Mouse (Mus musculus): Measurements from ENCODE around the gene Baat. TPM values are rescaled to one million over a fixed set of nuclear protein-coding genes. Genes with fewer than 3 reads are reported as not detected.

Baat gene
- polyA plus RNA-seq (2021; fragmentation: Nextera tagmentation) = 0.18 TPM in 1 of 2 replicates, not detected in the other
- long read RNA-seq, experiment 1 = 0 reads
- long read RNA-seq, experiment 2 = 0 reads

DNA sequence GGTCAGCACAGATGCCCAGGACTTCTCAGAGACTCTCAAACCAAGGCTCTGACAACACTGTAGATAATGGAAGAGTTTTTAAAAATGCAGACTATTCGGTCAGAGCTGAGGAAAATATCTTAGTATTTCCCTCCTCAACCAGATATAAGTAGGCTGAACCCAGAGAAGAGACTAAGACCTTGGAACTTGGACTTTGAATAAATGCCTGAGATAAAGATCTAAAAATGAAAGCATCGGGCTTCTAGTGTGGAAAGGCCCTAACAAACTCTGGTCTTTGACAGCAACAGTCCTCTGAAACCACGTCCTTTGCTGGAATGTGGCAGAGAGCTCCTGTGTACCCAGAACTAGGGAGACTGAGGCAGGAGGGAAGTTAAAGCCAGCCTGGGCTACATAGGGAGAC is at the start of gene Baat:
TSS of gene Baat (minus strand) at position 172 of the 400 bp plus-strand sequence.

DNA sequence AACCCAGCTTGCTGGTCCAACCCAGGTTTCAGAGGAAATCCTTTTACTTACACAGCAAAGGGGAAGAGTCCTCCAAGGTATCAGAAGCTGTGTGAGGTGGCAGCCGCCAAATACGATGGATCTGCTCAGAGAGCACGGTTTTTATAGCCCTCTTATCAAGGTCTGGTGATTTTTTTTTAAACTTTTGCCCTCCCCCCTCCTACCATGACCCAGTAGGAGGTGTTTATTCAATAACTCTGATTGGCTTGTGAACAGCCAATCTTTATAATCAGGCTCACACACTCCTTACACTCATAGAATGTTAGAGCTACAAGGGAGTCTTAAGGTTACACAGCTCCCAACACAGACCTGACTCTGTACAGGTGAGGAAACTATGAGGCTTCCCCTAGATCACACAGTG is 43.0 kb upstream of the Baat start, which contains the start of gene Aldob:
TSS of gene Aldob (minus strand) at position 164 of the 400 bp plus-strand sequence.

DNA sequence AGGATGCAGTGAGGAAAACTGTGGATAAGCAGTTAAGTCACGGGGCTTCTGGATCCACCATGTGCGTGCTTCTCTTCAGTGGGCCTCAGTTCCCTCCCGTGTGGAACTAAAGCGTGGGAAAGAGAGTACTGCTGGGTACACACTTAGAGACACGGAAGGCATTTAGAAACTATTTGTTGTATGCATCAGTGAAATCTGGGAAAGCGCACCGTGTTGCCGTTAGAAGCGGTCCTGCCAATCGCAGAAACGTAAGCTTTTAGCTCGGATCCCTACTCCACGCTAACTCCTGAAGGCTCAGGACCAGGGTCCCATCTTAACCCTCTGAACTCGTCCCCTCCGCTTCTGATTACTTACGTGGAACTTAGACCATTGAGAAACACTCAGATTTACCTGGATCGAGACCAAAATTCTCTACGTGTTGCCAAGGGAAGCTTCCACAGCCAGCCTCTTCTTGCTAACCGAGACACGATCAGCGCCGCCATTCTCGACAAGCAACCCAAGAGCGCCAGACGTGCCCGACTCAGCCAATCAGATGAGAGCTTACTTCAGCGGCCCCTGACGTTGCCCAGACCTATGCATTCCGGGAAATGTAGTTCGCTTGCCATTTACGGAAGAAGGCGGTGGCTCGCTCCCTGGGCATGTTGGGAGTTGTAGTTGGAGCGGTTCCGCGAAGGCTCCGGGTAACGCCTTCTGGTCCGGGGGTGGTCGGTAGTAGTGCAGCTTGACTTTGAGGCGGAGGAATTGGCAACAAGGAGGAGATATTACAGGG is 14.4 kb upstream of the Baat start, which contains the start of the genes Mrpl50 and Zfp189:
TSS of gene Mrpl50 (minus strand) at position 522 of the 769 bp plus-strand sequence.
TSS of gene Zfp189 (plus strand) at position 605 of the 769 bp plus-strand sequence.

DNA sequence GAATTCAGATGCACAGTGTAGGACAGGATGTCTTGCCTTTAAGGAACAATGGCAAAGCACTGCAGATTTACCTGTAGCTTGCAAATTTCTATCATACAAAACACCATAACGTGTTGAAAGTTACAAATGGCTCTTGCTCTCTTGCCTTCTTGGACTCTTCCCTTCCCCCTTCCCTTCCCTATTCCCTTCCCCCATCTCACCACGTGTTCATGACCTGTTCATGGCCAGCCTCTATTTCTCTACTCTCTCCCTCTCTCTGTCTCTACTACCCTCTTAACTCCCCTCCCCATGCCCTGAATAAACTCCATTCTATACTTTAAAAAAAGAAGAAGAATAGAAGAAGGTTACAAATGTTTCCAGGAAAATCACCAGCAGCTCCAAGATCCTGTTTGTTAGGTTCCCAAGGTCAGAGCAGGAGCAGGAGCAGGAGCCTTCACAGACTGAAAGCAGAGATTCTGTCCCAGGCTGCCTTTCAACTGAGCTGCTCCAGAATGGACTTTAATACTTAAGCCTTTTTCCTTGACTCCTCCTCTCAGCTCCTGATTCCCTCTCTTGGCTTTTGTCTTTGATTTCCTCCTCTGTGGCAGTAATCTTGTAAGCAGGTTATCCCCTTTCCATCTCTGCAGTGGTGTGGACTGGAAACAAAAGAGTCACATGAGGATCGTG is 32.8 kb downstream of the Baat start, which contains the start of gene Acnat1:
TSS of gene Acnat1 (minus strand) at position 478 of the 666 bp plus-strand sequence.

Other genes starting within 250 kb of the Baat start
- not detected in 2 replicates for gene Acnat2, start 98.4 kb downstream of the Baat start, polyA plus RNA-seq (2021; fragmentation: Nextera tagmentation)
- gene Acnat1, start 32.6 kb downstream of the Baat start, polyA plus RNA-seq (2021; fragmentation: Nextera tagmentation) = not detected in 2 replicates
- gene Mrpl50, start 14.5 kb upstream of the Baat start, polyA plus RNA-seq (2021; fragmentation: Nextera tagmentation) = 59.0 and 66.8 TPM in 2 replicates
- gene Zfp189, start 14.6 kb upstream of the Baat start, polyA plus RNA-seq (2021; fragmentation: Nextera tagmentation) = 2.7 and 3.0 TPM in 2 replicates
- 0.09 TPM in 1 of 2 replicates, not detected in the other for gene Aldob, start 43.0 kb upstream of the Baat start, polyA plus RNA-seq (2021; fragmentation: Nextera tagmentation)
- gene Tmem246, start 91.3 kb upstream of the Baat start, polyA plus RNA-seq (2021; fragmentation: Nextera tagmentation) = 81.5 and 105 TPM in 2 replicates
- gene Rnf20, start 125.4 kb upstream of the Baat start, polyA plus RNA-seq (2021; fragmentation: Nextera tagmentation) = 22.6 and 23.5 TPM in 2 replicates
- gene Ppp3r2, start 175.5 kb upstream of the Baat start, polyA plus RNA-seq (2021; fragmentation: Nextera tagmentation) = 0.04 TPM in 1 of 2 replicates, not detected in the other